Mouse (Mus musculus): ENCODE results near the gene Mctp1.
"Not testable (repeated sequence)": the region's sequence is repeated elsewhere in the genome, so short reads cannot be mapped to it uniquely, and the experiment has no call there.

Mctp1 gene

DNA sequence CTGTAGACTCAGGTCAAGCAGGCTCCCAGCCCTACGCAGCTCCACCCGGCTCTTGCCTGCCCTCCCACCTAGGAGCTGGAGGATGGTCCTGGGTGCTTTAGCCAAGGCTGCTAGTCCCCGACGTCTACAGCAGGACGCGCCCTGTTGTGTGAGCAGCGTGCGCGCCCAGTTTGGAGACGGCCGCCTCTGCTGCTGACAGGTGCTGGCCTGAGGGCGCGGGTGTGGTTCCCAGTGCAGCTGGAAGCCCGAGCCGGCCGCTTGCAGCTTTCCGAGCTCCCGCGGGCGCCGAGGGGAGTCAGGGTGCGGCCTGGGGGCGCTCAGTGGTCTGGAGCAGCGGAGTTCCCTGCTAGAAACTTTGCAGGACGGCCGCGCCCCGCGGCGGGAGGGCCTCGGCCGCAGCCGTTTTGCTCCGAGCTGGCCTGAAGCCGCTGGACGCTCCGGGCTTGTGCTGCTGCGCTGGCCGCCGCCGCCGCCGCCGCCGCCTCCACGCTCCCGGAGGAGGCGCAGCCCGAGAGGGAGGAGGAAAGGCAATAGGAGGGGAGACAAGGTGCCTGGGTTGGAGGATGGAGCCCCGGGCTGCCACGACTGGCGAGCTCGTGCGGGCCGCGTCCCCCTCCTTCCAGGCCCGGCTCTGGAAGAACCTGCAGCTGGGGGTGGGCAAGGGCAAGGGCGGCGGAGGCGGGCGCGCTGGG lies at the start of gene Mctp1:
TSS of gene Mctp1 (plus strand) at position 564 of the 692 bp plus-strand sequence.
- peak; percentile 80 to 88 for DNase-seq

DNA sequence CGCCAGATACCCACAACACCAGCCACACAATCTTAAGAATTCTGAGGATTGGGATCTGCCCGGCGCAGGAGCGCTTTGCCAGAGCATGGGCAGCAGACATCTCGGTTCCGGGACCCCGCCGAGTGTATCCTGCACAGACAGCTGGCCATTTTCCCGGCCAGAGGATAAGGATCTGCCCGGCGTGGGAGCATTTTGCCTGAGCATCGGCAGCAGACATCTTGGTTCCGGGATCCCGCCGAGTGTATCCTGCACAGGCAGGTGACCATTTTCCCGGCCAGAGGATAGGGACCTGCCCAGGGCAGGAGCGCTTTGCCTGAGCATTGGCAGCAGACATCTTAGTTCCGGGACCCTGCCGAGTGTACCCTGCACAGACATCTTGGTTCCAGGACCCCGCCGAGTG lies 38.4 kb upstream of the Mctp1 start:
- peak; percentile 15 to 40 for DNase-seq

DNA sequence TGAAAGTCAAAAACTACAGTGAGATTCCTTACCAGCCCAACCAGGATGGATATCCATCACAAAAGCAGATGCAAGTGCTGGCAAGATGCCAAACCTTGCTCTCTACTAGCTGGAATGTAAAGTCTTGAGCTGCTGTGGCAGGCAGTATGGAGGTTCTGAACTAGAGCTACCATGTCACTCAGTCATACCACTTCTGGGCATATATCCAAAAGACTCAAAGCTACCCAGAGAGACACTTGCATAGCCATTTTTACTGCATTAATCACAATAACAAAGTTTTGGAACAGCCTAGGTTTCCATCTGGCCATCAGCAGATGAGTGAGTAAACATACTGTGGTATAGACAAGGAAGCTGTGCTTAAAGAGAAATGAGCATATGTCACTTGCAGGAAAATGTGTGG lies 25.6 kb upstream of the Mctp1 start:
- DNase-seq, result peak in 1 of 2 experiments; percentile 29

DNA sequence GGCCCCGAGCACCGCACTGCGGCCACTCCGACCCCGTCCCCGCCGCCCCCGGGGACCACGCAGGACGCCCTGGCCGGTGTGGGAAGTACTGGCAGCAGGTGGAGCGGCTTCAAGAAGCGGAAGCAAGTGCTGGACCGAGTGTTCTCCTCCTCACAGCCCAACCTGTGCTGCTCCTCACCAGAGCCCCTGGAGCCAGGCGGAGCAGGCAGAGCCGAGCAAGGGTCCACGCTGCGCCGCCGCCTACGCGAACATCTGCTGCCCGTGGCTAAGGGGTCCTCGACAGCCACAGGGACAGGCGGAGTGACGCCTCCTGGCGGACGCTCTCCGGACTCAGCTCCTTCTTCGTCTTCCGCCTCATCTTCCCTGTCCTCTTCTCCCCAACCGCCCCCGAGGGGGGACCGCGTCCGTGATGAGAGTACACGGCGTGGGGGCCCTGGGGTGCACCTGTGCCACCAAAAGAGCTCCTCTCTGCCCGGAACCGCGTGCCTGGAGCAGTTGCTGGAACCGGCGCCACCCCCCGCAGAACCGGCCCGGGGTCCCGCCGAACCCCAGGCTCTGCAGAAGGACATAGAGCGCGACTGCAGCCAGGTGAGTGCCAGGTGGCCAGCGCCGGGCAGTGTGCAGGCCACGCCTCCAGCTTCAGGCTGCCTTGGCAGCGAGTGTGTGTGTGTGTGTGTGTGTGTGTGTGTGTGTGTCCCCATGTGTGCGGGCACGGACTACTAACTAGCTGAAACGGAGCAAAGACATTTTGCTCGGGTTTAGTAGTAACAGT lies 515 bp downstream of the Mctp1 start:
- DNase-seq, result peak; percentile 83 to 87

DNA sequence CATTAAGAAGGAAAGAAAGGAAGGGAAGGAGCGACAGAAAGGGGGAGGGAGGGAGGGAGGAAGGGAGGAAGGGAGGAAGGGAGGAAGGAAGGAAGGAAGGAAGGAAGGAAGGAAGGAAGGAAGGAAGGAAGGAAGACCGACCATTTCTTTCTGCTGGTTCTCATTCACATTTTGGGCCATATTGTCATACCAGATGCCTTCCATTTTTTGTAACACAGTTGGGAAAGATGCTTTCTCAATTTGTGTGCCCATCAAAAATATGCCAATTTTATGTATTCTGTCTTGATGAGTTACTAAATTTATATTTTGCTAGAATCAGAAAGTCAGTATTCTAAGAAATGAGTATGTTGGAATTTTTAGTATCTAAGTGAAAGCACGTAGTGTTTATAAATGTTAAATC lies 4.3 kb downstream of the Mctp1 start:
- DNase-seq, result no peak

DNA sequence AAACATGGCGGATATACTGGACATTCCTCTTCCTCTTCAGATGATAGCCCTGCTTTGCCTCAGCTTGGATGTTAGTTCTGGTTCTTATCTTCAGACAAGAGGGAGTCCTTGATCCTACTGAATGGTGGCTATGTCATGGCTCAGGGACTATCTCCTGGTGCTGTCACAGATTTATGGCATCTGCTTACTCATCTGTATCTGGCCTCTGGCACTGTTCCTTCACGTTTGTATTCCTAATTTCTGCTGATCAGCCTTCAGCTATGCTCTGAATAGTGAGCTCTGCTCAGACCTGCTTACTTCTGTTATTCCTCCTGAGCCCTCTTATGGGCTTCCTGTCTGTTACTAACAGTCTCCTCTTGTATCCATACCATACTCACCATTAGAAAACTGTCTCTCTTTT lies 7.6 kb downstream of the Mctp1 start:
- no peak for DNase-seq

DNA sequence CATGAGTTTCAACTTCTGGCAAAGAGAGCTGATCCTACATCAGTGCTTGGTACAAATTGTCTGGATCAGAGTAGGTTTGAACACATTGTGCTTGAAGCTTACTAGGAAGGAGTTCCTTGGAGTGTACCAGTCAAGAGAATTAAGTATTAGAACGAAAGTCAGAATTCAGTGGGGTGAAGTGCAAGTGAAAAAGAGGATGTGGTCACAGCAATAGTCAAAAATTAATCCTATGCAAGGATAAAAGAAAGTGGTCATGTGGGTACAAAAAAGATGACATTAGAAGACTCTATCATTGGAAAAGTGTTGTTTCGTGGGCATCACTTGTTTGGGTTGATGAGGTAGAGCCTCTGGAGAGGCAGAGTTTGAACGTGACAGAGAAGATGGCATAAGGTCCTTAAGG lies 8.8 kb downstream of the Mctp1 start:
- no peak for DNase-seq

DNA sequence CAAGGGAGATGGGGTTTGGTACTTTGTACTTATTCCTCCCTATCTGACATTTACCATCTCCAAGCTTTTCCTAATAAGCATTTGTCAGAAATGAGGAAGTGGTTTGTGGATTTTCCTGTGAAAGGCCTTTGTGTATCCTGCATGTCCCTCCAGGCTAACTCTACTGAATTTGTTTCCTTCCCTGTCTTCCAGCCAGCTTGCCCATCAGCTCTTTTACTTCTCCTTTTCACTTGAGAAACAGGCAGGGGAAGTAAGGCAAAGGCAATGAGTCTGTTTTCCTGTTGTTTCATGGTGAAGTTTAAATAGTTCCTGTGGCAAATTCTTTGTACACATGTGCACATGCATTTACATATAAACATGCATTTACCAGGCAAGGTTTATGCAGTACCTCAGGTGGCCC lies 11.6 kb downstream of the Mctp1 start:
- DNase-seq, result no peak

DNA sequence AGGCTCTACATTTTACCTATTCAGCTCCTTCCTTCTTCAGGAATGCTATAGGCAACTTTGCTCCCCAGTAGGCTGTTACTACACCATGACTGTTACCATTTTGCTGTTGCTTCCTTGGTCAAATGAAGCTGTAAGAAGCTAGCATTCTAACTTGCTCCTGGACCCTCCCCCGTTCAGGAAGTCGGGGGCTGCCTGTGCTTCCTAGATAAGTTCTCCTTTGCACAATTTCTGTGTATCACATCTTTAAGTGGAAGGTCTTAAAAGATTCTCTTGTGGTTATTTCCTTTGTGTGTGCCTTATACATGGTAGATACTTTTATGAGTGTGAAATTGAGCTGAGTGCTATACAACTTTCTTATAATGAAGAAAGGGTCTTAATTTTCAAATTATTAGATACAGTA lies 25.0 kb downstream of the Mctp1 start:
- DNase-seq, result no peak

DNA sequence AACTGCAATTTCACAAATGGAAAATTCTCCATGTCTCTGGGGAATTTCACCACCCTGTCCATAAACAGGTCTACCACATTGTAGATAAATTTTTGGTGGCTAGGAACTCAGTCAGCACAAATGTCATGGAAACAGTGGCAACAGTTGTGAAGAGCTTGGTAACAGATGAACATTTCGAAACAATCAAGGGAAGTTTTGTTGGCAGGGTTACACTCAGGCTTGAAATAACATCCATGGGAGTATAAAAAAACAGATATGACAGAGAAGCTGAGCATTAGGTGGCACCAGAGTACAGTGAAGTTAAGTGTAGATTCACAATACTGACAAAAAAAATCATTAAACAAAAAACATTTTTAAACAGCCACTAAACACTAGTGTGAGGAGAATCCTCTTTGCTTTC lies 26.3 kb downstream of the Mctp1 start:
- no peak for DNase-seq

DNA sequence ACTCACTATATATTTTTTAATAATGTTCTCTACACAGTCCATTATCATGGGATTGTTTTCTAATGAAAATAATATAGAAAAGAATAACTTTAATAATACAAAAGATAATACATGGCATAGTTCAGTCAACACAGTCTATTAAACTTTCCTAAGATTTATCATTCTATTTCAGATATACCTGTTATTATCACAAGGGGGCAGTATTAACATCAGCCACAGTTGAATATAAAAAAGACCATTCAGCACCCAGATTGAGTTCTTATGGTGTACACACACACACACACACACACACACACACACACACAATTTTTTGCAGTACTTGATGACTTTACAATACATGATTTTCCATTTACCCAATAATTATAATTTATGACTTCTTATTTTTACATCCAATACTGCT lies 31.0 kb downstream of the Mctp1 start:
- no peak for DNase-seq

DNA sequence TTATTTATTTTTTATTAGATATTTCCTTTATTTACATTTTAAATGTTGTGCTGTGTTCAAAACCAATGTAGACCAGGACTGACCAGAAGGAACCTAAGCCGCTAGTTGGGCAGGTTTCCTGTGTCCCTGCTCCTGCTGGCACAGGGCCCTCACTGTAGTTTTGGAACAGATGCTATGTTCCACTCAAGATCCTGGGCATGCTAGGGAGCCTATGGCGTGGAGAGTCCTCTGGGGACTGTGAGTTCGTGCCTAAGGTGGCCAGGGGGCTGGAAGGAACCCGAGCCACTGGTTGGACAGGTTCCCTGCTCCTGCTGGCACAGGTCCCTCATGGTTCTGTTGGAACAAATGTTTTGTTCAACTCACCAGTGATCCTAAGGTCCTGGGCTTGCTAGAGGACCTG lies 35.8 kb downstream of the Mctp1 start:
- peak; percentile 88 to 92 for DNase-seq

DNA sequence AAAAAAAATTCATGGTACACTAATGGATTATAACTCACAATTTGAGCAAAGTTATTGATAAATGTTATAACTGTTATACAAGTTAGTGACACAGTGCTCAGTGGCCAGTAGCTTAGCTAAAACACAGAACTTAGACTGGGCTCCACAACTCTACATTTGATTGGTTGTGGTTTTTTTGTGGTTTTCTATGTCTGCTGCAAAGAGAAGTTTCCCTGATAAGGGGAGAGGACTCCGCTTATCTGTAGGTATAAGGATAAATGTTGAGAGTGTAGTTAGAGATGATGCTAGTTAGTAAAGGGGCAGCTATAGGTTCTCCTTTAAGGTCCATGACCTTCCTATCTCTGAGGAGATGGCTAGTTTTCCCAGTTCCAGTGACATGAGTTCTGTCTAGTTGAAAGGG lies 36.7 kb downstream of the Mctp1 start:
- DNase-seq, result no peak

DNA sequence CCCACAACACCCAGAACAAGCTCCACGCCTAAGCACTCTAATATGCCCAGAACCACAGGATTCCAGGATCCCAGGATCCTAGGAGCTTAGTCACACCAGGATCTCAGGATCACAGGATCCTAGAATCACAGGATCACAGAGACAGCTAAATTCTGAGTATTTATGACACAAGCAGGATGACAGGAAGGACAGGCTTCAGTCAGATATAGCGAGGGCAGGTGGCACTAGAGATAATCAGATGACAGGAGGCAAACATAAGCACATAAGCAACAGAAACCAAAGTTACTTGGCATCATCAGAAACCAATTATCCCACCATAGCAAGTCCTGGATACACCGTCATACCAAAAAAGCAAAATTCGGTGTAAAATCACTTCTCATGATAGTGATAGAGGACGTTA lies 37.8 kb downstream of the Mctp1 start:
- no peak for DNase-seq

DNA sequence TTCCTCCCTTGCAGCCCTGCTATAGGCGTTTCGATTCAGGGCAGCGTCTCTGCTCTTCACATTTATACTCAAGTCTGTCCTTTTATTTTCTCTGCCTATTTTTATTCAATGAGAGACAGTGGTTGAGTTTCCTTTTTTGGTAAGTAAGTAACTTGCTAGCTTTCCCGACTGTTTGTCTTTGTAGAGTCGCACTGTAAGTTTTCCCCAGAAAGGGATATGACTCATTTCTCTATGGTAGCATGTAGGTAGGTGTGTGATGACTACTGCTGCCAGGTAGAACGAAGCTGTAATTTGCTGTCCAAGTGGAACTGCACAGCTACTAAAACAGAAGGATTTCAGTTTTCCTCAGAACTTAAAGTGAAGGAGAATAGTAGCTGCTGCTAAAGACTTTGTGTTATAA lies 45.1 kb downstream of the Mctp1 start:
- no peak for DNase-seq

DNA sequence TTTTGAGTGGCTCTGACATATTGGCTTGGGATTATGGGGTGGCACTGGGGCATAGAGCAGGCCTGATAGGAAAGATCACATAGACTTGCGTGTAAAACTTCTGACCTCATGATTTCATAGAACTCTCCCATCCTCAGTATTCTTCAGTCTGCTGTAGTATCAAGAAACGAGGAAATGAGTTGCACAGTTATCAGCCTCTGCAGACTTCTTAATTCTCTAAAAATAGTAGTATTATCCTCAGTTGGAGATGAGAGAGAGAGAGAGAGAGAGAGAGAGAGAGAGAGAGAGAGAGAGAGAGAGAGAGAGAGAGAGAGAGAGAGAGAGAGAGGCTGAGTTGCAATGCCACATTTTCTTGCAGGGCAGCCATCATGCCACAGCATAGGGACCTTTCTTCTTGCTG lies 45.6 kb downstream of the Mctp1 start:
- DNase-seq, result no peak

DNA sequence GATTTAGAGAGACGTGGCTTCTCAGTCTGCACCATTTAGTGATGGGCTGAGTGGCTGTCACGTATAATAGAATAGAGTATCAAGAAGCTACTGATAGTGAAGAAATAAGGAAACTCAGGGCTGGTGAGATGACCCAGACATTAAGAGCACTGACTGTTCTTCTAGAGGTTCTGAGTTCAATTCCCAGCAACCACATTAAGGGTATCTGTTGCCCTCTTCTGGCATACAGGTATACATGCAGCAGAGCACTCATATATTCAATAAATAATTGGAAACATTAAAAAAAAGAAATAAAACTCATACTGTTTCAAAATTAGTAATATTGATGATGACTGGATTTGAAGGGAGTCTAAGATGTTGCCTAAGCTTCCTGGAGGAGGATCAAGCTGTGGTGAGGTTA lies 47.6 kb downstream of the Mctp1 start:
- no peak for DNase-seq

DNA sequence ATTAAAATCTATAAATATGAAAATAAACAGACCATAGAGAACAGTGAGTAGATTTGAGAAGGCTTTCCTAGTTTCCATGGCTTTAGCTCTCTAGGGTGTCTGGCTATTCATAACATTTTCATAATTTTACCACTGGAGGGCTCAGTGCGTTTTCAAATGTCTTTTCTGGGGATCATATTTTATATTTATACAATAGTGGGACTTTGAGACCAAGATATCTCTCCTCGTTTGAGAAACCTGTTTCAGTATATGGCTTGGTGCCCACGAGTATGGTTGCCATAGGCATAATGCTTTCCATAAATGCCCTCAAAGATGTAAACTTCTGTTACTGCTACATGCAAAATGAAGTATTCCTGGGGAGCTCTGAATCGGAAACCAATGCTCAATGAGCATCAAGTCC lies 49.1 kb downstream of the Mctp1 start:
- no peak for DNase-seq

DNA sequence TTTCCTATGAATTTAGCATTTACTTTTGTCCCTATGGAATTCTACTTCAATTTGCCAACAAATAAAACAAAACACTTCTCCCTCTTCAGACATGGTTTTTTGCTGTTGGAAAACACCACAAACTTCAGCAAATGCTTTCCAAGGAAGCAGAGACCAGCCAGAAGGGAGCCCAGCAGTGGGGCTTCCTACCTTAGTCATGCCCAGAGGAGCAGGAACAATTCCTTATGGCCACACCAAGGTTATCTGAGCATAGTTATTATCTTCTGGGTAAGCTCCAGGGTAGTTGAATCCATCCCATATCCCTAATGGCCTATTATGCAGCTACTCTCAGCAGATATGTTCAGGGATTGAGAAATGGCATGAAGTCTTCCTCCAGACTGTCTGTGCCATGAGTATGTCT lies 52.1 kb downstream of the Mctp1 start:
- peak in 1 of 2 experiments; percentile 43 for DNase-seq

DNA sequence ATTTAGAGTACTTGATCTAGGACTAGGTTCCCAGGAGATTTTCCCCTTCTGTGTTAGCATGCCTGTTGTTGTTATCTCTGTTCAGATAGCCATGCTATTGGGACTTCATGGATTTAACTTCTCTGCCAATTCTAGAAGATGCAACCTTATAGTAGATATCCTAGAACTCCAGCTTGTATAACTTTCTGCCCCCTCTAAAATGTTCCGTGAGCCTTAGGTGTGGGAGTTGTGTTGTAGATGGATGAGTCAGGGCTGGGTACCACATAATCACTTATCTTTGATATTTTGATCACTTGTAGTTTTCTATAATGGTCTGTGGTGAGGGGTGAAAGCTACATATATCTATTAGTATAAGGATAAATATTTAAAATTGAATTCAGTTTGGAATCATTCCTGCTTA lies 54.4 kb downstream of the Mctp1 start:
- DNase-seq, result no peak

DNA sequence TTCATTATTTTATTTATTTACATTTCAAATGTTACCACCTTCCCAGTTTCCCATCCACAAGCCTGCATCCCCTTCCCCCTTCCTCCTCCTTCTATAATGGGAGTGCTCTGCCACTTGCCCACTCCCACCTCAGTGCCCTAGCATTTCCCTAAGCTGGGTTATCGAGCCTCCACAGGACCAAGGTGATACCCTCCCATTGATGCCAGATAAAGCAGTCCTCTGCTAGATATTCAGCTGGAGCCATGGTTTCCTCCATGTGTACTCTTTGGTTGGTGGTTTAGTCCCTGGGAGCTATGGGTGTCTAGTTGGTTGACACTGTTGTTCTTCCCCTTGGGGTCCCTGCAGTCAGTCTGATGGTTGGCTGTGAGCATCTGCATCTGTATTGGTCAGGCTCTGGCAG lies 61.7 kb downstream of the Mctp1 start:
- DNase-seq, result no peak

DNA sequence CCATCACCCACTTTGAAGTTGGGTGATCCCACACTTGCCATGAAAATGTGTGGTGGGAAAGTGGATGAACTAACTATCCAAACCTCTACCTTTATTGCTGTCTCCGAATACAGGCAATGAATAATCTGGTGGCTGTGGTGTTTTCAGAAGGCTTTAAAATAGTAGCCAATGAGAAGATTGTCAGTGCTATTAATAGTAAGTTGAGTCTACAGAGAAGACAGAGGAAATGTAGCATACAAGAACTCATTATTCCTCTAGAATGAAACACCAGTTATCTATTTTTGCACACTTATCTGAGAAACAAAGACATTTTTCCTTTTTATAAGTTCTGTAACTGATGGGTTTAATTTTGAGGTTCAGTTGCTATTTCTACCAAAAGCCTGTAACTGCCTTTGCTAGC lies 63.2 kb downstream of the Mctp1 start:
- DNase-seq, result no peak

DNA sequence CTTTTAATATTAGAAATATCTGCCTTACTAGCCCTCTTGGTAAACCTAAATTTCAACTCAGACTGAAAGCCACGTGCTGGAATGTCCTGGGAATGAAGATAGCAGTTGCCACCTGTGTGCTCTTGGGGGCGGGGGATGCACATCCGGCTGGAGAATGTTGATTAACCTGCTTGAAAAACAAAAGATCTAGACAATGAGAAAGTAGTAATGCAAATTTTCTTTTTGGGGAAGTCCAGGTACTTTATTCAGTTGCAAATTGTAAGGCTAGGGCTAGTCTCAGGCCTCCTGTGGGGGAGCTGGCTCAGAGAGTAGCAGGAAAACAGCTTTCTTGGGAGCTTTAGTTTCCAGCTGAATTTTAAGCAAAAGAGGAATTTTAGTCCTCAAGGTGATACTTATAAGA lies 67.2 kb downstream of the Mctp1 start:
- DNase-seq, result not testable (repeated sequence)

DNA sequence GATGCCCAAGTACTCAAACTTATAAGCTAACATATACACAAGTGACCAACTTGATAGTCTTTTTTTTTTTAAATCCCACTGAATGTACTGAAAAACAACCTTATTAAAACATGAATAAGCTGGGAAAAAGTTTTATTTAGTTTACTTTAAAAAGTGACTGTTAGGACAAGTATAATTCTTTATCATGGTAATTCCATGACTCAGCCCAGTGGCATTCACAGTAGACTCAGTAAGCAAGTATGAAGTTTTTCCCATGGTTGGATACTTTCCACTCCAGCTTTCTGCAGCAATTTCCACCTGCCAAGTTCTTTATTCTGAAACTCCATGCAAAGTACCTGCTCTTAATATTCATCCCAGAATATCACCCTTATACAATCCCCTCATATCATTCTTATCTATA lies 97.3 kb downstream of the Mctp1 start:
- no peak for DNase-seq

DNA sequence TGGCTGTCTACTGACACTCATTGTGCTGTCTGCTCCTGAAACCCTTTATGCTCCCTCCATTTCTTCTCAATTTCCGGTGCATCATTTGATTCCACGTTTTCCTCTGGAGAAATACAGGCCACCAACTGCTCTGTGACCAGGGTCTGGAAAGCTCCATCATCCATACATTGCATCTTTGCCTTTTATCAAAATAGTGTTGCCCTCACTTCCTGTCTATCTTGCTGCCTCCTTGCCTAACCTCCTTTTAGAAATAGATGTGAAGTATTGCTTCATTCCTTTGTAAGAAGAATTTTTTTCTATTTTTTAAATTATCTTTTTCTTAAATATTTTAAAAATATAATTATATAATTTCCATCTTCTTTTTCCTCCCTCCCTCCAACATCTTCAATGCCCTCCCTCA lies 98.7 kb downstream of the Mctp1 start:
- DNase-seq, result no peak

Measured in cerebellum, postnatal 25 days (tissue).